In the genomic region with DNA sequence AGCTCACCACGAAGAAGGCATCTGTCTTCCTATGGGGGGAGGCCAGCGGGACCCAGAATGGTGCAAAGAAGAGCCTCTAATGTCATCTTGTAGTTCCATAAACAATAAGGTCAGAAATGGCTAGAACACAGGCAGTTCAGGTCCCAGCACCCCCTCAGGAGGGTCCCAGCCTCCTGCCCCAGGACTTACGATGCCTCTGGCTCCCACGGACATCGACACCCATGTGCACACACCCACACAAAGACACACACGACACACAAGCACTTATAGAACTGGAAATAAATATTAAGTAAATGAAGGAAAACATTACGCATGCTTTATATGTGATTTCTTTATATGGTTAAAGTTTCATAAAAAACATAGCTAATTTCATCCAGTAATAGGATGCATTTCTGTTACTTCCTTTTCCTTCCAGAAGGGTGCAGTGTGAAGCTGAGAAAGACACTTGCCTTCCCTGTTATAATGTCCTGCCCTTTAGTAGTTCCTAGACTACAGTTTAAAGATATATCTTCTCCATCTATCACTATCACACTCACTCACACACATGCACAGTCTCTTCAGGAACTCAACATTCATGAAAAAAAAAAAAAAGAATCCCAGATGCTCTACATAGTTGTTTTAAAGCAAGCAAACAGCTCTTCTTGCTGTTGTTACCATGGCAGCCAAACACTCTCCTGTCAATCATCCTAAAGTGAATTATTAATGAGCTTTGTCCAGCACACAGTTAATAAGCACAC, we compare ENCODE assay signal across 8 mouse cellular contexts. TPM values are rescaled to one million over a fixed set of nuclear protein-coding genes. Genes with fewer than 3 reads are reported as not detected.
DNase-seq lines count a peak whose midpoint lies in the region; ATAC-seq and TF ChIP-seq lines count a peak whose summit lies in the region.

No protein-coding gene starts in this region.

- H3K4me2 ChIP-seq in kidney, postnatal 0 days (ENCODE audit: low read length) = no peak overlapping the region
- H3K4me2 ChIP-seq in hindbrain, embryonic 16.5 days (ENCODE audit: low read length) = peak overlapping the region; percentile 42

- peak; percentile 59; the same call in 1 of the 2 replicates for ATAC-seq in kidney, postnatal 0 days (replicated peaks; ENCODE audit: low FRiP score, low read depth)
- peak; percentile 68 for ATAC-seq in hindbrain, embryonic 16.5 days

- H3K4me3 ChIP-seq in kidney, postnatal 0 days (replicated peaks; ENCODE audit: low read depth, low read length) = no peak overlapping the region
- H3K4me3 ChIP-seq in hindbrain, embryonic 16.5 days (ENCODE audit: low read length) = no peak overlapping the region

- no peak overlapping the region for H3K27ac ChIP-seq in kidney, postnatal 0 days
- H3K27ac ChIP-seq in hindbrain, embryonic 16.5 days (ENCODE audit: low read depth, low read length) = peak overlapping the region; percentile 12; the same call in 1 of the 2 replicates

- no peaks in the 10 kb centered on the region for H3K36me3 ChIP-seq in kidney, postnatal 0 days (ENCODE audit: insufficient read depth, low read length)
- H3K36me3 ChIP-seq in hindbrain, embryonic 16.5 days (ENCODE audit: control insufficient read depth, insufficient read depth, low read length) = no peaks in the 10 kb centered on the region

- no peaks in the 10 kb centered on the region for H3K27me3 ChIP-seq in kidney, postnatal 0 days (ENCODE audit: insufficient read depth, low read length)
- H3K27me3 ChIP-seq in hindbrain, embryonic 16.5 days (replicated peaks; ENCODE audit: control insufficient read depth, insufficient read depth, low read length) = no peaks in the 10 kb centered on the region

- peak; percentile 76 for DNase-seq in kidney, postnatal 0 days (ENCODE audit: low spot score)
- no peak for DNase-seq in kidney, postnatal 10 days
- DNase-seq in brain, embryonic 14.5 days (ENCODE audit: low read depth) = peak; percentile 90
- peak; percentile 2 for DNase-seq in naive thymus-derived CD4-positive, alpha-beta T cell, adult 2 months (ENCODE audit: low read depth)
- DNase-seq in layer of hippocampus, adult 8-10 months (ENCODE audit: low spot score in 2 of 2) = no peak
- DNase-seq in heart, adult 9 months (ENCODE audit: low spot score in 2 of 2) = no peak
- no peak for DNase-seq in layer of hippocampus, postnatal 25 days (ENCODE audit: extremely low spot score in 1 of 2, low spot score in 1 of 2)

- H3K9me3 ChIP-seq in kidney, postnatal 0 days (replicated peaks; ENCODE audit: low read length) = no peaks in the 10 kb centered on the region
- no peaks in the 10 kb centered on the region for H3K9me3 ChIP-seq in hindbrain, embryonic 16.5 days (ENCODE audit: control insufficient read depth, low read length)

- H3K4me1 ChIP-seq in kidney, postnatal 0 days (replicated peaks; ENCODE audit: insufficient read depth, low read length) = no peaks in the 10 kb centered on the region
- peaks cover 12% of the 10 kb centered on the region for H3K4me1 ChIP-seq in hindbrain, embryonic 16.5 days (ENCODE audit: control insufficient read depth, insufficient read depth, low read depth, low read length)

- no peak for TF ChIP-seq POLR2A in brain, embryonic 14.5 days (IDR thresholded peaks at IDR 0.05; ENCODE audit: borderline replicate concordance, extremely low read depth, insufficient read depth, insufficient read length, poor library complexity, severe bottlenecking)

- no peak overlapping the region for H3K9ac ChIP-seq in kidney, postnatal 0 days (ENCODE audit: low read depth, low read length)
- H3K9ac ChIP-seq in hindbrain, embryonic 16.5 days (ENCODE audit: low read depth, low read length) = no peak overlapping the region

- WGBS in kidney, postnatal 0 days = 84% methylated on average over 7 of the region's 7 CpGs
- WGBS in hindbrain, embryonic 16.5 days = 80% methylated on average over 7 of the region's 7 CpGs

- TF ChIP-seq CTCF in kidney, postnatal 0 days (IDR thresholded peaks at IDR 0.05; ENCODE audit: low read depth) = peak; percentile 73
- no peak for TF ChIP-seq CTCF in brain, embryonic 14.5 days (IDR thresholded peaks at IDR 0.05; ENCODE audit: borderline replicate concordance, extremely low read depth, insufficient read depth, insufficient read length)

RNA-seq across cellular contexts. Expression of a gene that starts 27.1 kb away (rescaled TPM):
- polyA plus RNA-seq in kidney, postnatal 0 days (2015; fragmentation: Nextera tagmentation; extraction: Ambion mirVana) = 0.13 and 0.27 TPM in 2 replicates
- 27.1 and 46.2 TPM in 2 replicates for polyA plus RNA-seq in brain, embryonic 14.5 days (2012; rRNA removed)
- polyA plus RNA-seq in hindbrain, embryonic 16.5 days (2015; fragmentation: Nextera tagmentation; extraction: Ambion mirVana) = 16.2 and 18.3 TPM in 2 replicates
- 1,000 to 10,000 TPM; 1,693 to 1,901 (median 1,776) TPM for total RNA-seq in layer of hippocampus, adult 8-10 months (2022)
- total RNA-seq in layer of hippocampus, postnatal 25 days (2021) = 1,000 to 10,000 TPM; 1,831 to 2,193 TPM

Comparison
In these comparisons a context has a peak if more than half of its experiments do, and no peak if none do; other contexts are left out.
1. DNase-seq: peak in kidney, postnatal 0 days (single experiment), brain, embryonic 14.5 days (single experiment) and naive thymus-derived CD4-positive, alpha-beta T cell, adult 2 months (single experiment); none in kidney, postnatal 10 days (single experiment), layer of hippocampus, adult 8-10 months (0 of 2), heart, adult 9 months (0 of 2) and layer of hippocampus, postnatal 25 days (0 of 2).
2. RNA of a gene that starts 27.1 kb away (polyA plus RNA-seq): 27.1 to 46.2 TPM in brain, embryonic 14.5 days and 16.2 to 18.3 TPM in hindbrain, embryonic 16.5 days; 0.13 to 0.27 TPM in kidney, postnatal 0 days; every median in the first group is over 10 times any median in the second.